Mouse (Mus musculus): ENCODE measurements at regions not wholly inside any gene's neighbourhood (a gene's known extent, or its start where the extent isn't known, plus 50 kb on each side); places are given as distances from the start of the nearest gene placed in this dataset.

- TF ChIP-seq POLR2A (IDR thresholded peaks at IDR 0.05; ENCODE audit: control insufficient read depth in 1 of 2, insufficient read depth in 1 of 2, low read depth in 1 of 2, low read length in 2 of 2, poor library complexity in 1 of 2) (no peak), CTCF (IDR thresholded peaks at IDR 0.05 in 2 of 3, conservative IDR thresholded peaks at IDR 0.05 in 1 of 3; ENCODE audit: control insufficient read depth in 1 of 3, insufficient read depth in 1 of 3, low read depth in 2 of 3, low read length in 3 of 3, poor library complexity in 1 of 3, severe bottlenecking in 1 of 3) (no peak), MEF2A (IDR thresholded peaks at IDR 0.05; ENCODE audit: extremely low read depth, insufficient replicate concordance, low read depth, low read length, poor library complexity, severe bottlenecking) (no peak), EP300 (IDR thresholded peaks at IDR 0.05; ENCODE audit: low read depth in 1 of 2, low read length in 2 of 2) (no peak)
These were observed 237.5 kb upstream of the Tmc3 start for GRCm38 (mm10) chr7:83347103-83347754.
